Mouse (Mus musculus): ENCODE measurements around the gene Klrc2. TPM values are rescaled to one million over a fixed set of nuclear protein-coding genes. Genes with fewer than 3 reads are reported as not detected.
"Not testable (repeated sequence)": the region's sequence is repeated elsewhere in the genome, so short reads cannot be mapped to it uniquely, and the experiment has no call there.

Gene Klrc2
- not detected in 2 replicates for polyA plus RNA-seq (2014; fragmentation: Nextera tagmentation; extraction: Ambion mirVana)

- WGBS: 80% methylated on average over 4 of the region's 4 CpGs
- H3K9ac ChIP-seq (ENCODE audit: low read length); ATAC-seq; H3K9me3 ChIP-seq (replicated peaks; ENCODE audit: control insufficient read depth, low read length); H3K4me3 ChIP-seq (ENCODE audit: low read depth, low read length); H3K27ac ChIP-seq (ENCODE audit: low read depth, low read length); H3K4me1 ChIP-seq (ENCODE audit: control insufficient read depth, insufficient read depth, low read length); DNase-seq (ENCODE audit: low spot score); H3K36me3 ChIP-seq (ENCODE audit: control insufficient read depth, insufficient read depth, low read length); H3K4me2 ChIP-seq (ENCODE audit: low read length); H3K27me3 ChIP-seq (replicated peaks; ENCODE audit: control insufficient read depth, insufficient read depth, low read length): not testable (repeated sequence)
Observed at GRCm38 (mm10) chr6:129660589-129660988, at the start of gene Klrc2. Gene Klrc2 (minus strand): TSS chr6:129660689.

- not testable (repeated sequence) for H3K4me3 ChIP-seq (ENCODE audit: low read depth, low read length); ATAC-seq; H3K9ac ChIP-seq (ENCODE audit: low read length); H3K27ac ChIP-seq (ENCODE audit: low read depth, low read length); H3K36me3 ChIP-seq (ENCODE audit: control insufficient read depth, insufficient read depth, low read length); H3K27me3 ChIP-seq (replicated peaks; ENCODE audit: control insufficient read depth, insufficient read depth, low read length); DNase-seq (ENCODE audit: low spot score); H3K4me1 ChIP-seq (ENCODE audit: control insufficient read depth, insufficient read depth, low read length); H3K9me3 ChIP-seq (replicated peaks; ENCODE audit: control insufficient read depth, low read length); H3K4me2 ChIP-seq (ENCODE audit: low read length)
- WGBS: 84% methylated on average over 10 of the region's 10 CpGs
Observed at GRCm38 (mm10) chr6:129691436-129691835, 30.9 kb upstream of the Klrc2 start.

- ATAC-seq (no peak), DNase-seq (ENCODE audit: low spot score) (no peak)
- 67% methylated on average over 1 of the region's 1 CpGs for WGBS
- H3K4me1 ChIP-seq (ENCODE audit: control insufficient read depth, insufficient read depth, low read length): no peaks in the 10 kb centered on the region
- H3K27me3 ChIP-seq (replicated peaks; ENCODE audit: control insufficient read depth, insufficient read depth, low read length): no peaks in the 10 kb centered on the region
- H3K9ac ChIP-seq (ENCODE audit: low read length): no peak overlapping the region
- 0 out of 2 replicates have a peak, but pooled peaks cover 4% of the 10 kb centered on the region for H3K9me3 ChIP-seq (replicated peaks; ENCODE audit: control insufficient read depth, low read length)
- H3K4me2 ChIP-seq (ENCODE audit: low read length): no peak overlapping the region
- no peaks in the 10 kb centered on the region for H3K36me3 ChIP-seq (ENCODE audit: control insufficient read depth, insufficient read depth, low read length)
- H3K27ac ChIP-seq (ENCODE audit: low read depth, low read length): no peak overlapping the region
- H3K4me3 ChIP-seq (ENCODE audit: low read depth, low read length): no peak overlapping the region
Observed at GRCm38 (mm10) chr6:129680379-129680778, 19.9 kb upstream of the Klrc2 start.

- ATAC-seq (no peak), DNase-seq (ENCODE audit: low spot score) (no peak)
- Histone ChIP-seq H3K9me3 (replicated peaks; ENCODE audit: control insufficient read depth, low read length) (0 out of 2 replicates have a peak, but pooled peaks cover 4% of the 10 kb centered on the region), H3K36me3 (ENCODE audit: control insufficient read depth, insufficient read depth, low read length) (no peaks in the 10 kb centered on the region), H3K4me3 (ENCODE audit: low read depth, low read length) (no peak within 1 kb of the TSS), H3K27ac (ENCODE audit: low read depth, low read length) (no peak within 1 kb of the TSS), H3K4me2 (ENCODE audit: low read length) (no peak within 1 kb of the TSS), H3K27me3 (replicated peaks; ENCODE audit: control insufficient read depth, insufficient read depth, low read length) (no peaks in the 10 kb centered on the region), H3K9ac (ENCODE audit: low read length) (no peak within 1 kb of the TSS), H3K4me1 (ENCODE audit: control insufficient read depth, insufficient read depth, low read length) (no peaks in the 10 kb centered on the region)
- WGBS: 76% methylated on average over 3 of the region's 3 CpGs
Observed at GRCm38 (mm10) chr6:129678873-129679272, 18.4 kb upstream of the Klrc2 start, which contains the start of gene Klrc1. Gene Klrc1 (minus strand): TSS chr6:129678973.

- not testable (repeated sequence) for ATAC-seq; H3K4me1 ChIP-seq (ENCODE audit: control insufficient read depth, insufficient read depth, low read length); H3K9me3 ChIP-seq (replicated peaks; ENCODE audit: control insufficient read depth, low read length); H3K4me3 ChIP-seq (ENCODE audit: low read depth, low read length); H3K27ac ChIP-seq (ENCODE audit: low read depth, low read length); H3K9ac ChIP-seq (ENCODE audit: low read length); DNase-seq (ENCODE audit: low spot score); H3K27me3 ChIP-seq (replicated peaks; ENCODE audit: control insufficient read depth, insufficient read depth, low read length); H3K4me2 ChIP-seq (ENCODE audit: low read length); H3K36me3 ChIP-seq (ENCODE audit: control insufficient read depth, insufficient read depth, low read length)
- WGBS: no CpG with 5 or more reads among the region's 3 CpGs
Observed at GRCm38 (mm10) chr6:129661301-129661700, 812 bp upstream of the Klrc2 start.

- not testable (repeated sequence) for H3K4me1 ChIP-seq (ENCODE audit: control insufficient read depth, insufficient read depth, low read length); H3K4me2 ChIP-seq (ENCODE audit: low read length); H3K27me3 ChIP-seq (replicated peaks; ENCODE audit: control insufficient read depth, insufficient read depth, low read length); DNase-seq (ENCODE audit: low spot score); H3K36me3 ChIP-seq (ENCODE audit: control insufficient read depth, insufficient read depth, low read length); H3K9ac ChIP-seq (ENCODE audit: low read length); ATAC-seq; H3K4me3 ChIP-seq (ENCODE audit: low read depth, low read length); H3K9me3 ChIP-seq (replicated peaks; ENCODE audit: control insufficient read depth, low read length); H3K27ac ChIP-seq (ENCODE audit: low read depth, low read length)
- WGBS: 60% methylated on average over 1 of the region's 3 CpGs
Observed at GRCm38 (mm10) chr6:129644054-129644453, 16.4 kb downstream of the Klrc2 start.

- H3K4me2 ChIP-seq (ENCODE audit: low read length); DNase-seq (ENCODE audit: low spot score); H3K4me3 ChIP-seq (ENCODE audit: low read depth, low read length); H3K9me3 ChIP-seq (replicated peaks; ENCODE audit: control insufficient read depth, low read length); H3K27me3 ChIP-seq (replicated peaks; ENCODE audit: control insufficient read depth, insufficient read depth, low read length); H3K4me1 ChIP-seq (ENCODE audit: control insufficient read depth, insufficient read depth, low read length); H3K27ac ChIP-seq (ENCODE audit: low read depth, low read length); H3K36me3 ChIP-seq (ENCODE audit: control insufficient read depth, insufficient read depth, low read length); H3K9ac ChIP-seq (ENCODE audit: low read length); ATAC-seq: not testable (repeated sequence)
- WGBS: 84% methylated on average over 3 of the region's 3 CpGs
Observed at GRCm38 (mm10) chr6:129643237-129643636, 17.3 kb downstream of the Klrc2 start, which contains the start of gene Klrc3. Gene Klrc3 (minus strand): TSS chr6:129643337.

- H3K4me1 ChIP-seq (ENCODE audit: control insufficient read depth, insufficient read depth, low read length); H3K27me3 ChIP-seq (replicated peaks; ENCODE audit: control insufficient read depth, insufficient read depth, low read length); ATAC-seq; H3K9me3 ChIP-seq (replicated peaks; ENCODE audit: control insufficient read depth, low read length); H3K4me3 ChIP-seq (ENCODE audit: low read depth, low read length); H3K4me2 ChIP-seq (ENCODE audit: low read length); DNase-seq (ENCODE audit: low spot score); H3K36me3 ChIP-seq (ENCODE audit: control insufficient read depth, insufficient read depth, low read length); H3K9ac ChIP-seq (ENCODE audit: low read length); H3K27ac ChIP-seq (ENCODE audit: low read depth, low read length): not testable (repeated sequence)
- WGBS: 87% methylated on average over 2 of the region's 2 CpGs
Observed at GRCm38 (mm10) chr6:129631046-129631445, 29.4 kb downstream of the Klrc2 start.

GRCm38 (mm10) chr6:129623735-129624134 lies 36.8 kb downstream of the Klrc2 start, which contains the start of gene Klrk1:
Gene Klrk1 (minus strand): TSS chr6:129623864.
- H3K27me3 ChIP-seq (replicated peaks; ENCODE audit: control insufficient read depth, insufficient read depth, low read length): no peaks in the 10 kb centered on the region
- 85% methylated on average over 4 of the region's 4 CpGs for WGBS

More at GRCm38 (mm10) chr6:129623735-129624134, 36.8 kb downstream of the Klrc2 start, which contains the start of gene Klrk1:
- DNase-seq (ENCODE audit: low spot score): no peak
- Histone ChIP-seq H3K9me3 (replicated peaks; ENCODE audit: control insufficient read depth, low read length) (no peaks in the 10 kb centered on the region), H3K4me2 (ENCODE audit: low read length) (no peak within 1 kb of the TSS), H3K4me3 (ENCODE audit: low read depth, low read length) (no peak within 1 kb of the TSS), H3K27ac (ENCODE audit: low read depth, low read length) (no peak within 1 kb of the TSS), H3K4me1 (ENCODE audit: control insufficient read depth, insufficient read depth, low read length) (no peaks in the 10 kb centered on the region), H3K9ac (ENCODE audit: low read length) (no peak within 1 kb of the TSS), H3K36me3 (ENCODE audit: control insufficient read depth, insufficient read depth, low read length) (no peaks in the 10 kb centered on the region)
- no peak for ATAC-seq
